Mouse (Mus musculus) stomach, embryonic 14.5 days (tissue): ENCODE data around the gene Ftsj1. TPM values are rescaled to one million over a fixed set of nuclear protein-coding genes. Genes with fewer than 3 reads are reported as not detected.

Source experiments
- ATAC-seq: fragments of 200-750 bp; cut with Nextera tagmentation; 2 replicates; pipeline ENCODE4 v1.8.0; 2017; ENCODE audit warnings: low read depth, moderate TSS enrichment; ENCODE audit not compliant: insufficient number of reproducible peaks, insufficient read depth, low FRiP score
- H3K27ac ChIP-seq: fragments of 300-500 bp; sonication (generic); 2 replicates; pipeline ENCODE4 v1.5.1; 2014; ENCODE audit warnings: mild to moderate bottlenecking, low read length, moderate library complexity, mixed read lengths
- H3K27me3 ChIP-seq: fragments of 300-500 bp; sonication (generic); 2 replicates; pipeline ENCODE4 v1.6.1; 2014; ENCODE audit warnings: low read length, control low read depth, mixed read lengths; ENCODE audit not compliant: control insufficient read depth, insufficient read depth
- H3K36me3 ChIP-seq: fragments of 300-500 bp; sonication (generic); 2 replicates; pipeline ENCODE4 v1.6.1; 2014; ENCODE audit warnings: mild to moderate bottlenecking, control low read depth, low read length, moderate library complexity, mixed read lengths; ENCODE audit not compliant: control insufficient read depth, insufficient read depth
- H3K4me1 ChIP-seq: fragments of 300-500 bp; sonication (generic); 2 replicates; pipeline ENCODE4 v1.6.1; 2014; ENCODE audit warnings: low read length, control low read depth, mixed read lengths; ENCODE audit not compliant: control insufficient read depth, insufficient read depth
- H3K4me2 ChIP-seq: fragments of 300-500 bp; sonication (generic); replicated peaks from 2 replicates; pipeline ENCODE4 v1.6.1; 2014; ENCODE audit warnings: low read depth, low read length, control low read depth
- H3K4me3 ChIP-seq: fragments of 300-500 bp; sonication (generic); 2 replicates; pipeline ENCODE4 v1.5.1; 2014; ENCODE audit warnings: low read depth, low read length, control low read depth
- H3K9ac ChIP-seq: fragments of 300-500 bp; sonication (generic); replicated peaks from 2 replicates; pipeline ENCODE4 v1.6.1; 2014; ENCODE audit warnings: low read depth, mild to moderate bottlenecking, control low read depth, low read length, moderate library complexity, mixed read lengths
- H3K9me3 ChIP-seq: fragments of 300-500 bp; sonication (generic); 2 replicates; pipeline ENCODE4 v1.6.1; 2016; ENCODE audit warnings: low read depth, low read length, control low read depth; ENCODE audit not compliant: control insufficient read depth
- WGBS: fragments of 180-500 bp; shearing (Covaris S2); extraction: QIAGEN DNeasy Blood & Tissue Kit; methylation state at CpG from one replicate; pipeline ENCODE4 v1.1.7; 2014; 5-methylcytosine and 5-hydroxymethylcytosine counted together
- polyA plus RNA-seq: library from polyadenylated mRNA; unstranded; fragments of >200 nt; fragmentation: Nextera tagmentation; extraction: Ambion mirVana; gene quantifications from 2 replicates; pipeline ENCODE4 v1.2.1, GENCODE M21; 2014

Gene Ftsj1
- polyA plus RNA-seq, 1 experiment from 2014 or later, result 47.9 TPM

- no peak overlapping the region for H3K27ac ChIP-seq
- H3K4me3 ChIP-seq, result no peak overlapping the region
- 76% methylated on average over 4 of the region's 4 CpGs for WGBS
- ATAC-seq, result no peak
- H3K9ac ChIP-seq, result no peak overlapping the region
- H3K4me2 ChIP-seq, result no peak overlapping the region
- no peaks in the 10 kb centered on the region for H3K36me3 ChIP-seq
- H3K9me3 ChIP-seq, result no peaks in the 10 kb centered on the region
- H3K27me3 ChIP-seq, result no peaks in the 10 kb centered on the region
- no peaks in the 10 kb centered on the region for H3K4me1 ChIP-seq
Observed at GRCm38 (mm10) chrX:8230272-8230671, 21.9 kb downstream of the Ftsj1 start.

DNA sequence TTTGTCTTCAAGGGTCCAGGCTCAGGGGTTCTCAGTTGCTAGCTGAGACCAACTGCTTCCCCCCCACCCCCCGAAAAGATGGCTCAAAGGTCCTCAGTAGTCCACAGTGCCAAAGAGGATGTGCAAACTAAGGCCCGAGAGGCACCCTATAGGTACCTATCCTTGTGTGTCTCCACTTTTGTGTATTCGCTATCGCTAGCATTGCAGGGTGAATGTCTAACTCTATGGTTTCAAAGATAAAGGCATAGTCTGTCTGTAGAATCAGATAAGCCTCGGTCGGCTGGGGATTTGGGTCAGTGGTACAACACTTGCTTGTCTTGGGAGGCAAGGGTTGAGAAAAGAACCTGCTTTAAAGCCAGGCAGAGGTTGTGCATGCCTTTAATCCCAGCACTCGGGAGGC is 28.7 kb downstream of the Ftsj1 start:
- ATAC-seq, result no peak
- WGBS, result 88% methylated on average over 7 of the region's 7 CpGs
- Histone ChIP-seq H3K9ac (no peak overlapping the region), H3K4me2 (no peak overlapping the region), H3K4me1 (no peaks in the 10 kb centered on the region), H3K27ac (no peak overlapping the region), H3K36me3 (no peaks in the 10 kb centered on the region), H3K4me3 (no peak overlapping the region), H3K27me3 (no peaks in the 10 kb centered on the region), H3K9me3 (no peaks in the 10 kb centered on the region)

GRCm38 (mm10) chrX:8222678-8223421 is 29.4 kb downstream of the Ftsj1 start:
- Histone ChIP-seq H3K27me3 (no peaks in the 10 kb centered on the region), H3K27ac (no peak overlapping the region), H3K4me1 (no peaks in the 10 kb centered on the region), H3K9me3 (no peaks in the 10 kb centered on the region), H3K36me3 (no peaks in the 10 kb centered on the region), H3K4me2 (no peak overlapping the region), H3K4me3 (no peak overlapping the region), H3K9ac (no peak overlapping the region)
- 58% methylated on average over 7 of the region's 7 CpGs for WGBS
- ATAC-seq, result no peak

- Histone ChIP-seq H3K4me1 (no peaks in the 10 kb centered on the region), H3K9me3 (no peaks in the 10 kb centered on the region), H3K4me3 (no peak overlapping the region), H3K27ac (no peak overlapping the region), H3K27me3 (no peaks in the 10 kb centered on the region), H3K36me3 (no peaks in the 10 kb centered on the region), H3K9ac (no peak overlapping the region), H3K4me2 (no peak overlapping the region)
- ATAC-seq, result no peak
- 73% methylated on average over 3 of the region's 3 CpGs for WGBS
Observed at GRCm38 (mm10) chrX:8222296-8222677, 29.9 kb downstream of the Ftsj1 start.

GRCm38 (mm10) chrX:8219651-8220050 is 32.6 kb downstream of the Ftsj1 start:
- H3K4me3 ChIP-seq, result no peak overlapping the region
- WGBS, result 43% methylated on average over 8 of the region's 8 CpGs
- H3K36me3 ChIP-seq, result no peaks in the 10 kb centered on the region
- no peaks in the 10 kb centered on the region for H3K9me3 ChIP-seq
- no peak overlapping the region for H3K9ac ChIP-seq
- no peak overlapping the region for H3K27ac ChIP-seq
- ATAC-seq, result no peak
- no peaks in the 10 kb centered on the region for H3K27me3 ChIP-seq
- no peaks in the 10 kb centered on the region for H3K4me1 ChIP-seq
- H3K4me2 ChIP-seq, result no peak overlapping the region

DNA sequence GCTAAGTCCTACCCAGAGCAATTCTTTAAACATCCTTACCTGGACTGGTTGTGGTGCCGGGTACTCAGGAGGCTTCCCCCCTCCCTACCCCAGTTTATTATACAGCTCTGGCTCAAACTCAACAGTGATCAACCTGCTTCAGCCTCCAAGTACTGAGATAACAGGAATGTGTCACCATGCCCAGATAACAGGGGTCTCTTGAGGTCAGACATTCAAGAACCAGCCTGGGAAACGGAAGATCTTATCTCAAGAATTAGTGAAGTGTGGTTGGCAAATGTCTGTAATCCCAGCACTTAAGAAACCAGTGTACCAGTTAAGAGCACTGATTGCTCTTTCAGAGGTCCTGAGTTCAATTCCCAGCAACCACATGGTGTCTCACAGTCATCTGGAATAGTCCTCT is 34.1 kb downstream of the Ftsj1 start:
- Histone ChIP-seq H3K27ac (no peak overlapping the region), H3K9me3 (no peaks in the 10 kb centered on the region), H3K4me2 (no peak overlapping the region), H3K4me3 (no peak overlapping the region), H3K36me3 (no peaks in the 10 kb centered on the region), H3K4me1 (no peaks in the 10 kb centered on the region), H3K9ac (no peak overlapping the region), H3K27me3 (no peaks in the 10 kb centered on the region)
- ATAC-seq, result no peak
- 54% methylated on average over 2 of the region's 2 CpGs for WGBS

- ATAC-seq, result no peak
- Histone ChIP-seq H3K9ac (no peak overlapping the region), H3K27ac (no peak overlapping the region), H3K4me2 (no peak overlapping the region), H3K4me3 (no peak overlapping the region), H3K36me3 (no peaks in the 10 kb centered on the region), H3K27me3 (no peaks in the 10 kb centered on the region), H3K4me1 (no peaks in the 10 kb centered on the region), H3K9me3 (no peaks in the 10 kb centered on the region)
- WGBS, result 32% methylated on average over 6 of the region's 6 CpGs
Observed at GRCm38 (mm10) chrX:8217383-8217782, 34.8 kb downstream of the Ftsj1 start.

- no peaks in the 10 kb centered on the region for H3K36me3 ChIP-seq
- 78% methylated on average over 7 of the region's 7 CpGs for WGBS
- H3K9ac ChIP-seq, result no peak overlapping the region
- H3K4me1 ChIP-seq, result no peaks in the 10 kb centered on the region
- no peaks in the 10 kb centered on the region for H3K9me3 ChIP-seq
- ATAC-seq, result no peak
- no peak overlapping the region for H3K4me2 ChIP-seq
- H3K27ac ChIP-seq, result no peak overlapping the region
- no peaks in the 10 kb centered on the region for H3K27me3 ChIP-seq
- no peak overlapping the region for H3K4me3 ChIP-seq
Observed at GRCm38 (mm10) chrX:8211490-8212207, 40.6 kb downstream of the Ftsj1 start.
